Mouse (Mus musculus): Measurements from ENCODE around the gene Peli1. TPM values are rescaled to one million over a fixed set of nuclear protein-coding genes. Genes with fewer than 3 reads are reported as not detected.

Gene Peli1
- total RNA-seq (2023): 10 to 100 TPM; 82.4 to 96.2 TPM

DNA sequence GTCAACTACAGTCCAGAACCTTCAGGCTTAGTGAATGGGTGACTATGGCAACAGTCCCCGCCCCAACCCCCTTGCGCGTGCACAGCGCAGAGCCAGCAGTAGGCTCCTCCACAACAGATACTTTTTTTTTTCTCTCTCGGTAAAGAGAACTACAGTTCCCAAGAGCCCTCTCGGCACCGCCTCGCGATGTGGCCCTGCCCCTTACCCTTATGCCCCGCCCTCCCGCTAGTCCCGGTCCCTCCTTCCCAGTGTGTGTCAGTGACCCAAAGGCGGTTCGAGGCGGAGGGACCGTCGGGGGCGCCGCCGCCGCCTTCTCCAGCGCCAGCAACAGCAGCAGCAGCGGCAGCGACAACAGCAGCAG is at the start of gene Peli1:
Gene Peli1, plus strand, starts transcription at position 225 of the 361 bp plus-strand sequence.

Other genes starting within 250 kb of the Peli1 start
- gene Vps54, start 148.0 kb downstream of the Peli1 start, total RNA-seq (2023): 10 to 100 TPM; 67.9 to 78.6 TPM